In the genomic region with DNA sequence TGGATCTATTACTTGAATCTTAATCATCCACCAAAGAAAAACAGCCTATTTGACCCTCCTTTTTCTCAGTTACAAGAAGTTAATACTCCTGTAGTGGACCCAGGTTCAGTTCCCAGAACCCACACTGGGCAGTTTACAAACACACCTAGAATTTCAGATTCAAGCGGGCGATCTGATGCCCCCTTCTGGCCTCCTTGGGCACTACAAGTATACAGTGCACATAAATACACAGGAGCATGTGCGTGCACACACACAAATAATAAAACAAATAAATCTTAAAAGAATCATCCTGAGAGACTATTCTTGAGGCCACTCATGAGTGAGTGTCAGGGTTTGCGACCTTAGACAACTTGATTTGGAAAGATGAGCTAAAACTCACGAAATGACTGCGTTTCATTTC, we compare ENCODE assay signal across 14 mouse cellular contexts.
DNase-seq lines count a peak whose midpoint lies in the region; ATAC-seq and TF ChIP-seq lines count a peak whose summit lies in the region.
"Had no signal": no experiment of that assay in that cellular context is flagged by ENCODE, and none has a peak within 500 bp of the region (broad histone marks: within the 10 kb centered on the region; RNA-seq: fewer than 3 reads in every experiment).

No protein-coding gene starts in this region.

- H3K9ac ChIP-seq in liver, postnatal 0 days (replicated peaks), result no peak overlapping the region
- H3K9ac ChIP-seq in ES-E14 (ENCODE audit: insufficient read depth, low read depth, low read length, poor library complexity, severe bottlenecking), result no peak overlapping the region
- H3K9ac ChIP-seq in hindbrain, embryonic 15.5 days, result no peak overlapping the region

- H3K36me3 ChIP-seq in liver, postnatal 0 days (replicated peaks; ENCODE audit: insufficient read depth, low read length), result no peaks in the 10 kb centered on the region
- no peaks in the 10 kb centered on the region for H3K36me3 ChIP-seq in ES-E14 (ENCODE audit: control insufficient read depth, insufficient read depth, low read length, poor library complexity, severe bottlenecking)
- no peaks in the 10 kb centered on the region for H3K36me3 ChIP-seq in hindbrain, embryonic 15.5 days
- H3K36me3 ChIP-seq: G1E had no signal

- ATAC-seq in liver, postnatal 0 days, result no peak
- no peak for ATAC-seq in hindbrain, embryonic 15.5 days (ENCODE audit: low FRiP score, low read depth)

- DNase-seq in cerebellum, adult 2 months, result peak in 1 of 2 experiments; percentile 18
- DNase-seq in cerebellum, adult 18-20 months, result no peak
- no peak for DNase-seq in liver, postnatal 0 days
- DNase-seq in liver, result no peak
- peak; percentile 43 for DNase-seq in ES-E14 (ENCODE audit: low read depth, low spot score)
- no peak for DNase-seq in left cerebral cortex, adult 11 months (ENCODE audit: low spot score)
- DNase-seq in kidney, postnatal 14 days, result no peak
- DNase-seq: cerebellum, adult 8-10 months; heart, postnatal 10 days; kidney, adult 9 months; thymus, adult 18-20 months had no signal

- WGBS in cerebellum, adult 2 months, result 94% methylated on average over 6 of the region's 6 CpGs
- WGBS in liver, postnatal 0 days (ENCODE audit: insufficient replicate concordance), result 78% methylated on average over 6 of the region's 6 CpGs
- WGBS in hindbrain, embryonic 15.5 days, result 78% methylated on average over 6 of the region's 6 CpGs

- H3K9me3 ChIP-seq in liver, postnatal 0 days (ENCODE audit: low read length), result no peaks in the 10 kb centered on the region
- H3K9me3 ChIP-seq in ES-E14 (ENCODE audit: control insufficient read depth, insufficient read depth, low read depth, low read length), result no peaks in the 10 kb centered on the region
- no peaks in the 10 kb centered on the region for H3K9me3 ChIP-seq in hindbrain, embryonic 15.5 days

- no peak for TF ChIP-seq POLR2A in cerebellum, adult 2 months (IDR thresholded peaks at IDR 0.05; ENCODE audit: borderline replicate concordance, insufficient read depth, low read length)

- peak; percentile 18; the same call in 1 of the 2 replicates for TF ChIP-seq CTCF in cerebellum, adult 2 months (IDR thresholded peaks at IDR 0.05; ENCODE audit: borderline replicate concordance, insufficient read depth, low read depth, low read length)
- peak; percentile 12; the same call in 1 of the 2 replicates for TF ChIP-seq CTCF in liver, postnatal 0 days (IDR thresholded peaks at IDR 0.05; ENCODE audit: low read depth)

- H3K27ac ChIP-seq in cerebellum, adult 2 months (ENCODE audit: insufficient read depth, low read length), result no peak overlapping the region
- no peak overlapping the region for H3K27ac ChIP-seq in liver, postnatal 0 days (ENCODE audit: low read depth)
- no peak overlapping the region for H3K27ac ChIP-seq in ES-E14 (ENCODE audit: insufficient read depth, low read depth, low read length, poor library complexity, severe bottlenecking)
- H3K27ac ChIP-seq in hindbrain, embryonic 15.5 days (replicated peaks), result 0 out of 2 replicates have a peak overlapping the region, but pooled peaks have one; percentile 1
- H3K27ac ChIP-seq: macrophage had no signal

- H3K4me1 ChIP-seq in cerebellum, adult 2 months (ENCODE audit: control insufficient read depth, insufficient read depth, low read length), result peaks cover 5% of the 10 kb centered on the region
- H3K4me1 ChIP-seq in liver, postnatal 0 days (ENCODE audit: insufficient read depth), result no peaks in the 10 kb centered on the region
- H3K4me1 ChIP-seq in ES-E14 (ENCODE audit: control insufficient read depth in 2 of 2, insufficient read depth in 2 of 2, low read length in 2 of 2, poor library complexity in 1 of 2), result no peaks in the 10 kb centered on the region; a peak in 1 of 4 replicates
- peaks cover 11% of the 10 kb centered on the region; the same call in 1 of the 2 replicates for H3K4me1 ChIP-seq in hindbrain, embryonic 15.5 days (replicated peaks)

- no peak for TF ChIP-seq EP300 in liver, postnatal 0 days (IDR thresholded peaks at IDR 0.05; ENCODE audit: low read depth)

- in situ Hi-C loops in ES-E14 (cut with MboI; ENCODE audit: low sequenced_read_pairs in 2 of 2, unreplicated experiment in 2 of 2), result no loop called here

- no peak overlapping the region for H3K4me3 ChIP-seq in cerebellum, adult 2 months (replicated peaks; ENCODE audit: insufficient read depth, low read depth, low read length)
- no peak overlapping the region for H3K4me3 ChIP-seq in liver, postnatal 0 days (ENCODE audit: low read depth, low read length)
- H3K4me3 ChIP-seq in ES-E14 (ENCODE audit: insufficient read depth in 1 of 2, low read depth in 1 of 2, low read length in 2 of 2, poor library complexity in 1 of 2, severe bottlenecking in 1 of 2), result no peak overlapping the region
- H3K4me3 ChIP-seq in hindbrain, embryonic 15.5 days, result no peak overlapping the region

- H3K27me3 ChIP-seq in cerebellum, adult 2 months (ENCODE audit: control insufficient read depth, insufficient read depth, low read length), result no peaks in the 10 kb centered on the region
- no peaks in the 10 kb centered on the region for H3K27me3 ChIP-seq in liver, postnatal 0 days (ENCODE audit: insufficient read depth, low read length)
- no peaks in the 10 kb centered on the region for H3K27me3 ChIP-seq in hindbrain, embryonic 15.5 days

- no peak overlapping the region for H3K4me2 ChIP-seq in liver, postnatal 0 days (ENCODE audit: low read depth, low read length)
- H3K4me2 ChIP-seq in hindbrain, embryonic 15.5 days, result no peak overlapping the region

TF ChIP-seq in ES-E14, 5 proteins besides CTCF, POLR2A, EP300 and RAD21:
- no peak for TF ChIP-seq ZC3H11A (IDR thresholded peaks at IDR 0.05; ENCODE audit: borderline replicate concordance, low read depth, low read length)
- TF ChIP-seq MAFK (IDR thresholded peaks at IDR 0.05; ENCODE audit: insufficient read depth, low read depth, low read length), result no peak
- no peak for TF ChIP-seq CHD2 (IDR thresholded peaks at IDR 0.05; ENCODE audit: low read depth, low read length)
- TF ChIP-seq HCFC1 (IDR thresholded peaks at IDR 0.05; ENCODE audit: borderline replicate concordance, insufficient read depth, low read length), result no peak
- no peak for TF ChIP-seq ZNF384 (IDR thresholded peaks at IDR 0.05; ENCODE audit: low read depth, low read length)
